Mouse (Mus musculus) retina, postnatal 7 days (tissue): ENCODE results near the gene Usp9y.
A peak's percentile ranks its signal among the peaks of the same experiment; 100 is the strongest.

ENCODE experiments used
- DNase-seq: peaks from one replicate; pipeline ENCODE4 v3.0.0-alpha.2; 2012; ENCODE audit warnings: low read depth, low spot score

Gene Usp9y

DNA sequence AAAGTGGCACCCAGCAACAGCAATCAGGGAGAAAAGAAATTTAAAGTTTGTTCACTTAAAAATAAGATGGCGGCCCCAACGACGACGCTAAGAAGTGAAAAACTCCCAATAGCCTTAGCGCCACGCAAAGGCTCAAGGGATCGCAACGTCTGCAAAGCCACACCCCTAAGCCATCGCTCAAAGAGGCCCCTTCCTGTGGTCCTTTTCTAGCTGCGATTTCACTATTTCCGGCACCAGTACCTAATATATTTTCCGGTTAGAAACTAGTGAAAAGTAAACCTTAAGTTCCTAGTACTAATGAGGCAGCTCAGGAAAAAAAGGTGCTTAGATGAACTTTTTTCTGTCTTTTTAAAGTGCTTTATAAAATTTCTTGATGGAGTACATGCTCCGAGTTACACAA is at the start of gene Usp9y:
Gene Usp9y (minus strand): TSS at position 101 of the 400 bp plus-strand sequence.
- DNase-seq = no peak

DNA sequence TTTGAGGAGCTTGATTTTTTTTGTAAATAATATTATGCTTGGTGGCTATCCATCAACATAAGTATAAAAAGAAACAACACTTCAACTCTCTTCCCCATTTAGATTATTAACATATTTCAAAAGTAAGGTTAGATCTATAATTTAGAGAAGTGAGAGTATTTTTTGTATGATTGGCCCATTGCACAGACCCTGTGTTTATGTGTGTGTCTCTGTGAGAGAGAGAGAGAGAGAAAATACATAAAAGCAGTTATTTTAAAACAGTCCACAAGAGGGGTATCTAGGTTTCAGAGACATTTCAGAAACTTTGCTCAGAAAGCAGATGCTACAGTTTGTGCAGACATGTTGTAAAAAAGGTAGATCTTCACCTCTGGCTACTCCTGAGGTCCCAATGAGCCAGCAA is 165.9 kb downstream of the Usp9y start:
- DNase-seq = no peak

GRCm38 (mm10) chrY:1286171-1286795 is 173.3 kb downstream of the Usp9y start, which contains the start of gene Ddx3y:
TSS of gene Ddx3y (minus strand) at chrY:1286629.
- peak; percentile 49 for DNase-seq

GRCm38 (mm10) chrY:1285735-1286134 is 173.8 kb downstream of the Usp9y start:
- DNase-seq = peak; percentile 0
